Mouse (Mus musculus) liver, postnatal 0 days (tissue): ENCODE data around the gene Psd.

Source experiments
- CTCF ChIP-seq: sonication (generic); IDR thresholded peaks from 2 replicates; pipeline ENCODE4 v1.5.1; 2016; ENCODE audit warnings: antibody characterized with exemption, low read depth
- EP300 ChIP-seq: IDR thresholded peaks from 2 replicates; pipeline ENCODE4 v1.6.1; 2016; ENCODE audit warnings: antibody characterized with exemption, low read depth, mild to moderate bottlenecking

- no peak for TF ChIP-seq CTCF
- no peak for TF ChIP-seq EP300
These were observed at the start of gene Psd for GRCm38 (mm10) chr19:46326756-46327305.
